Mouse (Mus musculus): ENCODE measurements around the gene Mrps6. TPM values are rescaled to one million over a fixed set of nuclear protein-coding genes. Genes with fewer than 3 reads are reported as not detected.

The Mrps6 gene
- polyA plus RNA-seq, 1 experiment from 2014 or later: 183 TPM

- no peak for ATAC-seq (ENCODE audit: low FRiP score, low read depth)
- no peak overlapping the region for H3K27ac ChIP-seq (replicated peaks)
- no peaks in the 10 kb centered on the region for H3K27me3 ChIP-seq
- no peak overlapping the region for H3K4me2 ChIP-seq
- no peaks in the 10 kb centered on the region for H3K4me1 ChIP-seq (replicated peaks)
- 91% methylated on average over 7 of the region's 7 CpGs for WGBS
- no peak overlapping the region for H3K4me3 ChIP-seq
- no peaks in the 10 kb centered on the region for H3K9me3 ChIP-seq
- no peaks in the 10 kb centered on the region for H3K36me3 ChIP-seq
- no peak overlapping the region for H3K9ac ChIP-seq
Observed at GRCm38 (mm10) chr16:92039421-92039820, 18.6 kb upstream of the Mrps6 start.

GRCm38 (mm10) chr16:92039966-92040365, 18.1 kb upstream of the Mrps6 start:
- Histone ChIP-seq H3K4me3 (no peak overlapping the region), H3K9ac (no peak overlapping the region), H3K4me2 (no peak overlapping the region), H3K27me3 (no peaks in the 10 kb centered on the region), H3K36me3 (no peaks in the 10 kb centered on the region), H3K27ac (replicated peaks) (no peak overlapping the region), H3K4me1 (replicated peaks) (no peaks in the 10 kb centered on the region), H3K9me3 (no peaks in the 10 kb centered on the region)
- ATAC-seq (ENCODE audit: low FRiP score, low read depth): no peak
- WGBS: 94% methylated on average over 11 of the region's 11 CpGs

GRCm38 (mm10) chr16:92051777-92052310, 6.2 kb upstream of the Mrps6 start:
- ATAC-seq (ENCODE audit: low FRiP score, low read depth): no peak

GRCm38 (mm10) chr16:92052569-92052968, 5.5 kb upstream of the Mrps6 start:
- Histone ChIP-seq H3K27me3 (no peaks in the 10 kb centered on the region), H3K4me2 (no peak overlapping the region), H3K4me3 (no peak overlapping the region), H3K36me3 (no peaks in the 10 kb centered on the region), H3K4me1 (replicated peaks) (0 out of 2 replicates have a peak, but pooled peaks cover 10% of the 10 kb centered on the region), H3K27ac (replicated peaks) (no peak overlapping the region), H3K9me3 (no peaks in the 10 kb centered on the region), H3K9ac (no peak overlapping the region)
- 69% methylated on average over 10 of the region's 10 CpGs for WGBS
- no peak for ATAC-seq (ENCODE audit: low FRiP score, low read depth)

More at GRCm38 (mm10) chr16:92051777-92052310, 6.2 kb upstream of the Mrps6 start:
- H3K9ac ChIP-seq: no peak overlapping the region
- no peaks in the 10 kb centered on the region for H3K9me3 ChIP-seq
- H3K27me3 ChIP-seq: no peaks in the 10 kb centered on the region
- 89% methylated on average over 7 of the region's 7 CpGs for WGBS
- H3K27ac ChIP-seq (replicated peaks): no peak overlapping the region
- H3K36me3 ChIP-seq: no peaks in the 10 kb centered on the region
- 0 out of 2 replicates have a peak, but pooled peaks cover 7% of the 10 kb centered on the region for H3K4me1 ChIP-seq (replicated peaks)
- no peak overlapping the region for H3K4me3 ChIP-seq
- H3K4me2 ChIP-seq: no peak overlapping the region

GRCm38 (mm10) chr16:92056711-92057110, 1.4 kb upstream of the Mrps6 start:
- WGBS: 73% methylated on average over 2 of the region's 2 CpGs
- H3K4me1 ChIP-seq (replicated peaks): peaks cover 31% of the 10 kb centered on the region
- no peak overlapping the region for H3K27ac ChIP-seq (replicated peaks)
- no peak overlapping the region for H3K4me3 ChIP-seq
- peaks cover 8% of the 10 kb centered on the region; the same call in 1 of the 2 replicates for H3K36me3 ChIP-seq
- no peak overlapping the region; the same call in 1 of the 2 replicates for H3K4me2 ChIP-seq
- no peak for ATAC-seq (ENCODE audit: low FRiP score, low read depth)
- H3K9me3 ChIP-seq: no peaks in the 10 kb centered on the region
- H3K27me3 ChIP-seq: no peaks in the 10 kb centered on the region
- no peak overlapping the region for H3K9ac ChIP-seq

- peaks cover 11% of the 10 kb centered on the region for H3K36me3 ChIP-seq
- 3% methylated on average over 11 of the region's 11 CpGs for WGBS
- H3K9ac ChIP-seq: peak overlapping the region; percentile 91
- ATAC-seq (ENCODE audit: low FRiP score, low read depth): peak; percentile 69
- H3K4me3 ChIP-seq: peak overlapping the region; percentile 99
- peak overlapping the region; percentile 84 for H3K4me2 ChIP-seq
- H3K9me3 ChIP-seq: no peaks in the 10 kb centered on the region
- peaks cover 38% of the 10 kb centered on the region for H3K4me1 ChIP-seq (replicated peaks)
- H3K27me3 ChIP-seq: no peaks in the 10 kb centered on the region
- H3K27ac ChIP-seq (replicated peaks): peak overlapping the region; percentile 95
Observed at GRCm38 (mm10) chr16:92057456-92057851, 616 bp upstream of the Mrps6 start.

GRCm38 (mm10) chr16:92058644-92059620, 862 bp downstream of the Mrps6 start:
- Histone ChIP-seq H3K27ac (replicated peaks) (peak overlapping the region; percentile 95), H3K36me3 (peaks cover 23% of the 10 kb centered on the region), H3K9ac (peak overlapping the region; percentile 91), H3K27me3 (no peaks in the 10 kb centered on the region), H3K9me3 (no peaks in the 10 kb centered on the region), H3K4me3 (peak overlapping the region; percentile 99), H3K4me2 (peak overlapping the region; percentile 84), H3K4me1 (replicated peaks) (peaks cover 38% of the 10 kb centered on the region)
- 1% methylated on average over 59 of the region's 63 CpGs for WGBS
- ATAC-seq (ENCODE audit: low FRiP score, low read depth): peak; percentile 7; the same call in 1 of the 2 replicates

- WGBS: 57% methylated on average over 3 of the region's 3 CpGs
- H3K9ac ChIP-seq: no peak overlapping the region; the same call in 1 of the 2 replicates
- no peaks in the 10 kb centered on the region for H3K9me3 ChIP-seq
- H3K27me3 ChIP-seq: no peaks in the 10 kb centered on the region
- H3K4me3 ChIP-seq: peak overlapping the region; percentile 99
- H3K27ac ChIP-seq (replicated peaks): no peak overlapping the region
- no peak for ATAC-seq (ENCODE audit: low FRiP score, low read depth)
- peaks cover 23% of the 10 kb centered on the region for H3K36me3 ChIP-seq
- H3K4me1 ChIP-seq (replicated peaks): peaks cover 38% of the 10 kb centered on the region
- H3K4me2 ChIP-seq: peak overlapping the region; percentile 84
Observed at GRCm38 (mm10) chr16:92060213-92060612, 2.1 kb downstream of the Mrps6 start.

GRCm38 (mm10) chr16:92061586-92061985, 3.5 kb downstream of the Mrps6 start:
- Histone ChIP-seq H3K9me3 (no peaks in the 10 kb centered on the region), H3K9ac (no peak overlapping the region), H3K27ac (replicated peaks) (no peak overlapping the region), H3K4me2 (no peak overlapping the region), H3K4me1 (replicated peaks) (peaks cover 38% of the 10 kb centered on the region), H3K27me3 (no peaks in the 10 kb centered on the region), H3K4me3 (no peak overlapping the region), H3K36me3 (peaks cover 27% of the 10 kb centered on the region)
- no peak for ATAC-seq (ENCODE audit: low FRiP score, low read depth)
- WGBS: 95% methylated on average over 7 of the region's 7 CpGs

- Histone ChIP-seq H3K4me1 (replicated peaks) (peaks cover 36% of the 10 kb centered on the region), H3K27me3 (no peaks in the 10 kb centered on the region), H3K9me3 (no peaks in the 10 kb centered on the region), H3K27ac (replicated peaks) (no peak overlapping the region), H3K9ac (no peak overlapping the region), H3K4me2 (no peak overlapping the region), H3K36me3 (peaks cover 36% of the 10 kb centered on the region), H3K4me3 (no peak overlapping the region)
- 95% methylated on average over 1 of the region's 1 CpGs for WGBS
- no peak for ATAC-seq (ENCODE audit: low FRiP score, low read depth)
Observed at GRCm38 (mm10) chr16:92062832-92063231, 4.8 kb downstream of the Mrps6 start.

- Histone ChIP-seq H3K4me3 (no peak overlapping the region), H3K36me3 (peaks cover 46% of the 10 kb centered on the region), H3K27ac (replicated peaks) (no peak overlapping the region), H3K4me1 (replicated peaks) (peaks cover 27% of the 10 kb centered on the region), H3K9me3 (no peaks in the 10 kb centered on the region), H3K9ac (no peak overlapping the region), H3K4me2 (no peak overlapping the region), H3K27me3 (no peaks in the 10 kb centered on the region)
- 94% methylated on average over 2 of the region's 2 CpGs for WGBS
- no peak for ATAC-seq (ENCODE audit: low FRiP score, low read depth)
Observed at GRCm38 (mm10) chr16:92064801-92065200, 6.7 kb downstream of the Mrps6 start.

GRCm38 (mm10) chr16:92070338-92070737, 12.3 kb downstream of the Mrps6 start:
- Histone ChIP-seq H3K4me3 (no peak overlapping the region), H3K9me3 (no peaks in the 10 kb centered on the region), H3K4me2 (no peak overlapping the region), H3K9ac (no peak overlapping the region), H3K4me1 (replicated peaks) (no peaks in the 10 kb centered on the region), H3K27ac (replicated peaks) (no peak overlapping the region), H3K36me3 (peaks cover 29% of the 10 kb centered on the region), H3K27me3 (no peaks in the 10 kb centered on the region)
- no peak for ATAC-seq (ENCODE audit: low FRiP score, low read depth)
- 94% methylated on average over 8 of the region's 8 CpGs for WGBS
